Mouse (Mus musculus) liver (tissue): ENCODE measurements around the gene Stac3.

Source experiments
- DNase-seq: peaks from one replicate; pipeline ENCODE4 v3.0.0-alpha.2; 2020; ENCODE audit warnings: mixed read lengths

The Stac3 gene

DNA sequence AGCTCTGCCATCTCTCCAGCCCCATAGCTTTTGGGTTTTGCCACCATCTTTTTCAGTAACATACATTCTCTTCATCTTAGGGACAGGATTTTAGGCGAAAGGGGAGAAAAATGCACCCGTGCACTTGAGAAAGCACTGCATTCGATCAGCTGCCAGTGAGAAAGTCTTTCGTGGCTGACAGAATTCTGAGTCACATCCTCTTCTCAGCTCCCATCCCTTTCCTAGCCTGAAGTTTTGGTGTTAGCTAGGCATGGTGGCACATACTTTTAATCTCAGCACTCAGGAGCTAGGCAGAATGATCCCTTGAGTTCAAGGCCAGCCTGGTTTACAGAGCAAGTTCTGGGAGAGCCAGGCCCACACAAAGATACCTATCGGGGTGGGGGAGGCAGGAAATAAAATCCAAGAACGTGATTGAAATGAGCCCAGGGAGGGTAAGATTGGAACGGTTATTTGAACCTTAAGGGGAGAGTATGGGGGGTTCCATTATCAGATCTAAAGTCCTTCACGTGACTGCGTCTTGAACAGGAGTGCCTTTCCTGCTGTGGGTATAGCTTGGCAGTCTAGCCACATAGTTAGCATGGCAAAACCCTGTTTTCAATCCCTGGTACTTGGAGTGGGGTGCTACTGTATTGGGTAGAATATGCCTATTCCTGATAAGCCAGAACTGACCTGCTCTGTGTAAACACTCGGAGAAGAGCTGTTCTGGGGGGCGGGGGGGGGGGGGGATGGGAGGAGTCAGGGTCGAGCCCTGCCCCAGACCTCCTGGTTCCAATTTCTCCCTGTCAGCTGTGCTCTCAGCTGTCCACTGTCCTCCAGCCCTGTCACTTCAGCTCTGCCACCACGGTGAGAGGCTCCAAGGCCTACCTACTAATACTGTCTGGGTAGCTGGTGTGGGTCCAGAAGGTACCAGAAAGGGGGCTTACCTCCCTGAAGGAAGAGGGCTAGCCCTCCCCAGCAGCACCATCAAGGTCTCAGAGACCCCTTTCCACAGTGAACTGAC lies at the start of gene Stac3:
Stac3 (plus strand) TSS at position 793 of the 1,000 bp plus-strand sequence.
- no peak for DNase-seq

DNA sequence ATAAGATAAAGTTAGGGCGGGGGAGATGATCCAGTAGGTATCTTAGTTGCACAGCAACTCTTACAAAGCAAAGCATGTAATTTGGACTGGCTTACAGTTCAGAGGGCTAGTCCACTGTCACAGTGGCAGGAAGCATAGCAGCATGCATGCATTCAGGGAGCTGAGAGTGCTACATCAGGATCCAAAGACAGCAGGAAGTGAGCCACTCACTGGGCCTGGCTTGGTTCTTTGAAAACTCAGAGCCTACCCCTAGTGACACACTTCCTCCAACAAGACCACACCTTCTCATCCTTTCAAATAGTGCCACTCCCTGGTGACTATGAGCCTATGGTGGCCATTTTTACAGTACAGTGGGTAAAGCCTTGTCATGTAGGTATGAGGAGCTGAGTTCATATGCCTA lies 47.8 kb upstream of the Stac3 start:
- DNase-seq, result no peak

DNA sequence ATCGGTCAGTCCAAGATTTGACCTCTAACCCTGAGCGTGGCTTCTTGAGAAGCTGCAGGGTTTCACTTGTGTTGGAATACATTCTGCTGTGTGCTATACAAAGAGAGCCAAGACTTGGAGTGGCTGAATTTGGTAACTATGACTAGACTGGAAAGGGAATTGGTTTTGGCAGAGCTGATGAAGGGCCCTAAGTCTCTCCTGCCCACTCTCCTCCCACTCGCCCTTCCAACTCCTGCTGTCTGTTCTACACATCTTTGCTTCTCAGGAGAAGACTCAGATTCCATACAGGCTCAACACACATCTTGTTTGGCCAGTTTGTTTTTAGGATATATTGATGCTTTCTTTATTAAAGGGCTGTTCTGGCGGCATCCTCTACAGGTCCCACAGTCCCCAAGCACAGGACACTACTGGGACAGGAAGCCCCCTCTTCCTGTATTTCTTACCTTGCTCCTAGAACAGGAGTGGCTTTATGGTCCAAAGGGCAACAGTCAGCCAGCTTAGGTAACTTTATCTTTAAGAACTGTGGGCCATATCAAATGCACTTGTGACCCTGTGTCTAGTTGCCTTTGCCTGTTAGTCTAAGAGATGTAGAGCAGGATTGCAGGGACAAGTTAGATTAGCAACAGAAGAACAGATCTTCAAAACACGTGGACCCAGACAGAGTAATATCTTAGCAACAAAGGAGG lies 38.9 kb upstream of the Stac3 start:
- no peak for DNase-seq

DNA sequence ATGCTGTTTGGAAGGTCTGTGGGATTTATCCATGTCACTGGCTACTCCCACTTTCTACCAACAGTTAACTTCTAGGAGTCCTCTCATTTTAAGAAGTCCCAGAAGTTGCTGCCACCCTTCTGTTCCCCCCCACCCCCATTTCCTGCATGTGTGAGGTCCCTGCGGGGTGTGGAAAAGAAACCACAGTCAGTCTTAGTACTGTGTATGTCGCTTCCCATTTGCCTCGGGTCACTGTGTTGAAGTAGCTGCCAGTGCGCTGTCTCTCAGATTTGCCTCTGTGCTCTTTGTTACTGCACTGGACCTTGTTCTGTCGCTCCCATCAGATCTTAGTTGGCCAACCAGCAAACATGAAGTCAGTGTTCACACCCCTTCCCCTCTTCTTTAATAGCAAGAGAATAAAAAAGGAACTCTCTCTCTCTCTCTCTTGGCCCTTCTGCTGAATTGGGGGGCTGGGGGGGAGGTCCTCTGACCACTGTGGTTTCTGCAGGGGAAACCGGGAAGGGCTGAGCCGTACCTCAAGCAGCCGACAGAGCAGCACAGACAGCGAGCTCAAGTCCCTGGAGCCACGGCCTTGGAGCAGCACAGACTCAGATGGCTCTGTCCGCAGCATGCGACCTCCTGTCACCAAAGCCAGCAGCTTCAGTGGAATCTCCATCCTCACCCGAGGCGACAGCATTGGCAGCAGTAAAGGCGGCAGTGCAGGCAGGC lies 30.1 kb upstream of the Stac3 start:
- peak; percentile 23 for DNase-seq

DNA sequence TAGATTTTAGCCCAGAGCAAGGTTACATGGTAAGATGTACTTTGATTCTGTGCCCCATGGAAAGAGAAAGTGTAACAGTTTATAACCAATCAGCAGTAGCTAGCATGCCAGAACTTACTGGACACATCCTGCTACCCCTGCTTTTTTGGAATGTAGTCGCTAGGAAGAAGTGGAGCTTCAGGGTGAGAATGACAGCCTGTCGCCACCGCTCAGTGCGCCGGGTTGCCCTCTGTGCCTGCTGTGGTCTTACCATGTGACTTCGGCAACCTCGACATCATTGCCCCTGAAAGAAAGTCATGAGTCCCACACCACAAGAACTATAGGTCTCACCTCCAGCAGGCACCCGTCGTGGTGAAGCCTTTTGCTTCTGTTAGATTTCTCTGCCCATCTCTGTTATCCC lies 28.8 kb upstream of the Stac3 start:
- DNase-seq, result no peak

DNA sequence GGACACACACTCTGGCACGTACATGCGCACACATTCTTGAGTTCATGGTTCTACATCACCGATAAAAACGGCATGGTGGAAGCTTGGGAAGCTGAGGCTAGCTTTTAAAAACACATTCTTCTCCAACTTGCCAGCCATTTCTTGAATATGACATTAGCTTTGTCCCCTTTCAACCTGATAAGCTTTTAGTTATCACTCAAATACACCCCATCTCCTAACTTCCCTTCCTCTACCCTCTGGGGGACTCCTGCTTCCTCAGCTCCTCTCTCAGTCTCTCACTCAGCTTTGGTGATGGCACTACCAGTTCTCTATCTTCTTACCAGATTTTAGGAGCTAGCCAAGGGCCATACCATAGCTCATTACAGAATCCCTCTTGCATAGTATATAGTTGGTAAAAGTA lies 26.3 kb upstream of the Stac3 start:
- no peak for DNase-seq

DNA sequence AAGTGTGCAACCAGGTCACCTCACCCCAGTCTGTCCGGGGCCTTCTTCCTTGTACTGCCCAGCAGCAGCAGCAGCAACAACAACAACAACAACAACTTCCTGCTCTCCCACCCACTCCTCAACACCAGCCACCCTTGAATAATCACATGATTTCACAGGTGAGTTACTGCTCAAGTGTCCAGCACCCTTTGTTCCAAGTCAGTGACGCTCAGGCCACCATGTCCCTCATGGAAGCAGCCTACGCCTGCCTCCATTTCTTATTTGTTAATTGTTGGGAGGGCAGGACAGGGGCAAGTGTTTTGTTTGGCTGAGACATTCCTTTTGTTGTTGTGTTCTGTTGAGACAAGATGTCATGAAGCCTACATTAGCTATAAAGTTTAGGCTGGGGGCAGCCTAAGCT lies 24.9 kb upstream of the Stac3 start:
- DNase-seq, result no peak

DNA sequence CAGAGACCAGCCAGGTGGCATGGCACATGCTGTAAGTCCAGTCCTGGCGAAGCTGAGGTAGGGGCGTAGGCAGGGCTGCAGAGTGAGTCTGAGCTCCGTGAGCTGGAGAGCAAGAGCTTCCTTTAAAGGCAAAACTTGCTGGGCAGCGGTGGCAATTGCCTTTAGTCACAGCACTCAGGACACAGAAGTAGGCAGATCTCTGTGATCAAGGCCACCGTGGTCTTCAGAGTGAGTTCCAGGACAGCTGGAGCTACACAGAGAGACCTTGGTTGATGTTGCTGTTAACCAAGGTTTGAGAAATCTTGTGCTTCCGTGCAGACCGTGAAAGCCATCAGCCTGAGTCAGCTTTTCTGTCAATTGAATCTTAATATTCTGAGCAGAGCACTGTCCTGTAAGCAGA lies 24.2 kb upstream of the Stac3 start:
- DNase-seq, result no peak

DNA sequence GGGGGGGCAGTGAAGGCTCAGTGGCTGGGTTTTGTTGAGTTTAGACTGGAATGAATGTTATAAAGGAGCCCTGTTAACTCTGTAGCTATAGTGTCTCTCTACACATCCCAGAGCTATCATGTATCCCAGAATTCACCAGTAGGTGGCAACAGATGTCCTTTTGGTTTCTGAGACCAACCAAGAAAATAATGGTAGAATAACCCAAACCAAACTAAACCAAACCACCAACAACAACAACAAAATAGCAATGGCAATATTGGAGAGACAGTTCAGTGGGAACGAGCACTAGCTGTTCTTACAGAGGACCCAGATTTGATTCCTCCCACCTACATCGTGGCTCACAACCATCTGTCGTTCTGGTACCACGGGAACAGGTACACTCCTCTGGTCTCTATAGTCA lies 22.4 kb upstream of the Stac3 start:
- DNase-seq, result no peak

DNA sequence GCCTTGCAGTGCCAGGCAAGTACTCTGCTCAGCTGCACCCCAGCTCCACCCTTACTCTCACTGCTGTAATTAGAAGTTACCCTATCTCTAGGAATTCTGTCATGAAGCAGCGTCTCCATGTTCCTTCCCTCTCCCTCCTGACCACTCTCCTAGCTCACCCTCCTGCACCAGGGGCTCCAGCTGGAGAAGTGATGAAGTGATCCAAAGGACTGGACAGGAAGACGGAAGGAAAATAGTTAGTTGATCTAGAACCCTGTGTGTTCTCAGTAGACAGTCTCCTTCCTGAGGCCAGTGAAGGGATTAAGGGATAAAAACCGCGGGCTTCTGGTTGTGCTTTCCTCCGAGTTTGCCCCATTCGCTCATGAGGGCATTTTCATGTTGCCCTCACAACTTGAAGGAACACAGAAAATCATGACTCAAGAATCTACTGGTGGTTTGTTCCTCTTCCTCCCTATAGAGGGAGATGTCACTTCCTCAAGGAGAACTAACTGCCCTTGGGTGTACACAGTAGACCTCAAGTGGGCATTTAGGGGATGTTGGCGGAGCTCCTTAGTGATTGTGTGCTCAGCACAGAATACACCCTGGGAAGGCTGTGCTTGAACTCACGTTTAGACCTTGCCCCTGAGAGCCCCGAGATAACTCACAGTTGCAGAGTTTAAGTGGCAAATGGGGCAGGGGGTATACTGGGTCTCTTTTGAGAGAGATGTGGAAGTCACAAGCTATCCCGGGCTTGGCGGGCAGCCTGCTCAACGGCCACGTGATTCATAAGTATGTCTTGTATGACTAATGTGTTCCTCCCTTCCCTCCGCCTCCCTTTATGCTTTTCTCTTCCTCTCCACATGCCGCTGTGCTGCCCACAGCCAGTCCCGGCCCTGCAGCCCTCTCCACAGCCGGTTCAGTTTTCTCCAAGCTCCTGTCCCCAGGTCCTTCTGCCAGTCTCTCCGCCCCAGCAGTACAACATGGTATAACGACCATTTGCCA lies 20.4 kb upstream of the Stac3 start:
- DNase-seq, result peak; percentile 14

DNA sequence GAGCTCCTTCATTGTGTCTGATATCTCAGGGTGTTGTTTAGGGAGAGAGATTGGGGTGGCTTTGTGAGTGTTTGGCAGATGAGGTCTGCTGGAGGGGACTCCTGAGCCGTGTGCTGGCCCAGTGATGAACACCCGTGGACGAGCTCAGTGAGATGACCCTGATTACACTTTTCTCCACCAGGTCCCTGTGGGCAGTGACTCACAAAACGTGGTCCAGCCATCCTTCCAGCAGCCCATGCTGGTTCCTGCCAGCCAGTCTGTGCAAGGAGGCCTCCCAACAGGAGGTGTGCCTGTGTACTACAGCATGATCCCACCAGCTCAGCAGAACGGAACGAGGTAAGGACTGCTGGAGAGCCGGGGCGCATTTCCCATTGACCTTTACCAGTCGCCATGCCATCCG lies 16.3 kb upstream of the Stac3 start:
- DNase-seq, result no peak

DNA sequence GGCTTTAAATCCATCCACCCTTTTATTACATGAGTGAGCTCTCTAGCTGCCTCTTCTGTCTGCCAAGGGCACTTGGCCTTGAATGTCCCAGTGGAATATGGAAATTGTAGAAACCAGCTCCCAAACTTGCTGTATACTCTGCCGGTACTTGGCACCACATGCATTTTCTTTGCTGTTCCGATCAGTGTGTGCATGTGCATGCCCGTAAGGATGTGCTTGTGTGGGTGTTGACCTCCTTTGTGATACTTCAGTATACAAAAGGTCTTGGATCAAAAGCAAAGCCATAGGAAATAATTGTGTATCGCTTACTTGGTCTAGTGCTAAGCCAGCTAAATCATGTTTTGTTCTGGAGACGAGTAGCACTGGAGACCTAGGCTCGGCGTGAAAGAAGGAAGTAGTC lies 12.6 kb upstream of the Stac3 start:
- no peak for DNase-seq

DNA sequence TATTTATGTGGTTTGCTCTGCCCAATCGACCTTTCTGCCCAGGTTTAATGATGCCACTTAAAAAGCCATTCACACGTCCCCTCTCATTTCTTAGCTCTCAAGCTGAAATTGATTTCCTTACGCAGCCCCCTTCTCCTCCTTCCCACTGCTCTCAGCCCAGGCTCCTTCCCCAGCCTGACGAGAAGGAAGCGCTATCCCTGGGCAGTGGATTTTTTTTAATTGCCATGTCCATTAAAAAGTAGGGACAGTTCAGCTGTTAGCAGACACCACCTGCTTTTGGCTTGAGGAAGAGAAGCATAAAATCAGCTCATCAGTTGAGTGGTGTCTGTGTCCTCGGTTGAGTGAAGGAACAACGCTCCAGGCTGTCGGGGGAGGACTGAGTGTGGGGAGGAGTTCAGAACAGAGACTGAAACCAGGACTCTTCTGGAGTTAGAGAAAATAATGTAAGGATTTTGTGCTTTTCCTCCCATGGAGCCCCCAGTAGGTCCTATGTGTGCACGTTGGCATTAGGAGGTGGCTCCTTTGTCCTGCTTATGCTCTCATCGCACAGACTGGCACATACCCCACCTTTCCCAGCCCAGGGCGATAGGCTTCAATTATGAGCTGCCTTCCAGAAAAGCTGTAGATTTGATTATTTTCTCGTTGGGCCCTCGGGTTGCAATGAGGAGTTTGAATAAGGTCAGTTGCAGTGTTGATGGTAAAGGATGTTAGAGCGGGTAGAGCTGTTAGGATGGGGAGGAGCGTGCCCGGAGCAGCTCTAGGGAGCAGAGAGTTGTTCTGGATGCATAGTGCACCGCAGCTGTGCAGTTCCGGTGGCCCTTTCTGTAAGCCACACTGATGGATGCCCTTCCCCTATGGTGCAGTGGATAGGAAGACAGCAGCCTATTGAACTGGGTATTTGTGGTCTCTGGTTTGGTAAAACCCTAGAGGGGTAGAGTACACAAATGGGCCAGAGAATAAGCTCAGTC lies 11.0 kb upstream of the Stac3 start:
- no peak for DNase-seq

DNA sequence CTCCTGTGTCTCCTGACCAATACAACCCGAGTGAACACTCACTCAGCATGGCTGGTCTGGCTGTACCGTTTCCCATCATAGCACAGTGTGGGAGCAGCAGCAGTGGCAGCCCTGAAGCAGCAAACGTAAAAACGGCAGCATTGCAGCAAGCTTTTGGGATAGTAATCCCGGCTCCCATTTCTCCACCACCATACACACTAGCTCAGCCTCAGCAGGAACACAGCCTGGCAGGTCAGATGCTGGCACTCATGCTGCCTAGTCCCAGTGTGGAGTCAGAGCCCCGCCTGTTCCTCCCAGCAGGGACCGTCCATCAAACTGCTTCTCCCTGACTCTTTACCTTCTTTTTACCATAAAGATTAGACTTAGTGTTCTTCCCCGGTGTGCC lies 10.4 kb upstream of the Stac3 start:
- DNase-seq, result no peak

DNA sequence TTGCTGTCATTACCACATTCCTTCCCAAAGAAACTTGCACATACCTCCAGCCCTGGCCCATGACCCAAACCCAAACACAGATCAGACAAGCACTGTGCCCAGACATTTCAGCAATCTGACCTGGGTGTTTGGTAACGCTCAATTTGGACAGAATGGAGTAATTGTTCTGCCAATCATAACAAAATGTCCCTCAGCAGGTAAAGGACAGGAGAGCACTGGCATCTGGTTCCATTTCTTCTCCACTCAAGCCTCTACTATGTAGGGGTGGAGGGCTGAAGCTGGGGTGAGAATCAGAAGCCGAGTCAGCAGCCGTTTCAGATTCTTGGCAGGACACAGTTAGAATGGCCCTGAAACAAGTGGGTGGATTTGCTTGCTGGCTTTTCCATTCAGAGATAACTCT lies 9.4 kb upstream of the Stac3 start:
- DNase-seq, result no peak

DNA sequence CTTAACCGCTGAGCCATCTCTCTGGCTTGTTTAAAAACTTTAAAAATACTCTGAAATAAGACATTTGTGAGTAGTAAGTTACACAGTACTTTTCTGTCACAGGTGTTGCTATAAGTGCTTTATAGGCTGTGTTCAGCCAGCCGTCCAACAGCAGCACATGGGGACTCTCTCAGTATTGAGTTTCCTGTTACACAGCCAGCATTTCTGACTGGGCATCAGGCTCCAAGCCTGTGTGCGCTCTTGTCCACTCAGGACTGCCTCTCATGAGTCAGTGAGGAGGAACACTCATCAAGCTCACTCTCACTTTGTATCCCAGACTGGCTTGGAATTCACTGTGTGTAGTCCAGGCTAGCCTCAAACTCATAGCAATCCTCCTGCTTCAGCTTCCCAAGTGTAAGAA lies 5.3 kb upstream of the Stac3 start:
- DNase-seq, result no peak

DNA sequence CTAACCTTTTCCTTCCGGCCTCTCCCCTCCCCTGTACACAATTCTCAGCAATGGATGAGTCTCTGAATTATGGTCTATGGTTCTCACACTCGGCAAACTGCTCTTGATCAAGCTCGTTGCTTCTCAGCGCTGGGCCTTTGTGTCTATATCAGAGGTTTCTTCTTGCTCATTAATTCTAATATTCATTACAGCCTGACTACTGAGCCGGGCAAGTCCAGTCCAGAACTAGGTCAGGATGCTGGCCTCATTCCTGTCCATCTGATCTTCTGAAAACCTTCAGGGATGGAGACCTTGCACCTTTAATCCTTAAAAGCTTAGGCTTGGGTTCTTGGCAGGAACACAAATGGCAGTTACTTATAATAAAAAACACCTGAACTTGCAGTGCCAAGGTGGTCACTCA lies 2.0 kb upstream of the Stac3 start:
- no peak for DNase-seq

DNA sequence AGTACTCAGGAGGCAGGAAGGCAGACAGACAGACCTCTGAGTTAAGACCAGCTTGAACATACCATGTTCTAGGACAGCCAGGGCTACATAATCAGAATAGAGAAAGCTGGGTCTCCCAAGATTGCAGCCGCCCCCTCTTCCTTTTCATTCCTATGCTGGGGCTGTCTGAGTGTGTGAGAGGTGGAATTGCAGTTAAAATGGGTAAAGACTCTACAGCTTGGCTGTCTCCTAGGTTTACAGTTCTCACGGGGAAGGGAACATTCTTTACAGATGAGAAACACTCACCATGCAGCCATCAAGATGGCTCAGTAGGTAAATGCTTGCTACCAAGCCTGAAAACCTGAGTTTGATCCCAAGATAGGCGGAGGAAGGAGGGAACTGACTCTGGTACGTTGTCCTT lies 1.4 kb upstream of the Stac3 start:
- no peak for DNase-seq

DNA sequence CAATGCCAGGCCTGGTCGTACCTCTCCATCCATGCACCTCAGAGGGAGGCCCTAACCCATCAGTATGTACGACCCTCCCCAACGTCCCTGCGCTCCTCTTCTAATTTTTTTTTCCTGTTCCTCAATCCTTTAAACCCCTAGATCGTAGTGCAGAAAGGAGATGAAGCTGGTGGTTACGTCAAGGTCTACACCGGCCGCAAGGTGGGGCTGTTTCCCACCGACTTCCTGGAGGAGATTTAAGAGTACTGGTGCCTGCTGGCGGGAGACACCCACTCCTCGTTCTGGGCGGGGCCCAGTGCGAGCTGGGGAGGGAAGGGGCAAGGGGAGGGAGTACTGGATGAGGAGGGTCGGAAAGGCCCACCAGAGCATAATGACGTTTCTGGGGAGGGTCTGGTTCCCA lies 6.8 kb downstream of the Stac3 start:
- DNase-seq, result peak; percentile 78

DNA sequence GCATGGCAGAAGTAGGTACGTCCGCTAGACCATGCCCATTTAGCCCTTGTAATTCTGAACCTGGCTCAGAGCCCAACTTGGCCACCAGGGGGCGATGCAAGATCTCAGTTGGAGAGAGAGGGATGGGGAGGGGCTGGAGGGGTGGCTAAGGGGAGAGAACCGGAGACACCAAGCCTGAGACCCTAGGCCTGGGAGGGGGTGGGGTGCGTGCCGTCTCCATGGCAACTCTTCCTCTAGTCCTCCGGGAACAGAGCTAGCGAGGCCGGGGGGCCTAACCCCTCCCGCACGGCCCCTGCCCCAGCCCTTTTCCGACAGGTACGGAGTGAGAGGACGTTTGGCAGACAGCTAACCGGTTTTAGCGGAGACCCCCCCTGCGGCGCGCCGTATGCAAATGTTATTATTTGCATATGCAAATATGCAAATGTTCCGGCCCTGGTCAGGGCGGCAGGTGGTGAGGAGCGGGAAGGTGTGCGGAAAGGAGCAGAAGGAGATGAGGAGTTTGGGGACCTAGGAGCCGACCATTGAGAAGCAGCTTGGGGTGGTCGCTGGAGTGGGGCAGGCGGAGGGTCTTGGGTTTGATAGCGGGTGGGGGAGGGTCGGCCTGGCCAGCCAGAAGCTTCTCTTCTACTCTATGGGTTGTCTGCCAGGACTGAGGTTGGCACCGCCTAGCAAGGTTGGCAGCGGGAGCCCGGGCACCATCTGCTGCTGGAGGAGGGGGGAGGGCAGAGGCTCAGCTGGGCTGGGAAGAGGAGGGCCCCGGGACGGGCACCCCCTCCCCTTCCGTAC lies 7.8 kb downstream of the Stac3 start:
- DNase-seq, result peak; percentile 85
